Mouse (Mus musculus): ENCODE measurements around the gene Reps2. TPM values are rescaled to one million over a fixed set of nuclear protein-coding genes. Genes with fewer than 3 reads are reported as not detected.

Reps2 gene
- total RNA-seq, 2 experiments from 2014 or later: 139 to 150 TPM

- intact Hi-C loops (cut with DNase I): no loop called here
- DNase-seq (ENCODE audit: low spot score in 2 of 2): no peak
These were observed 132.9 kb downstream of the Reps2 start for GRCm38 (mm10) chrX:162510426-162510980.

DNA sequence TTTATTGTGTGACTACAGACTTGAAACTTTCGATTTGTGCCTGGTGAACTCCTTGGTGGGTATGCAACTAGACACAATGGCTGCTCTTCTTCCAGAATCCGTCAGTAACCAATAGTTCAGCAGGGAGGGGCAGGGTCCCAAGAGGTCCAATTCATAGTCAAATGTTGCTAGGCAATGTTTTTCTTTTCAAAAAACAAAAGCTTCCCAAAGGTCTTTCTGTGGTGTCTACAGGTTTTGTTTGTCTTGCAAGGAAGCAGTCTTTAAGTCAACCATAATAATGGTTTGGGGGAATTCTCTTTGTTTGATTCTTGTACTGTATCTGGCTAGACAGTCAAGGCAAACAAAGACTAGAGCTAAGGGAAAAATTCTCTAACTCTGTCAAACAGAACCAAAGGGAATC lies 138.3 kb downstream of the Reps2 start:
- intact Hi-C loops (cut with DNase I): no loop called here
- no peak for DNase-seq (ENCODE audit: low spot score in 2 of 2)

GRCm38 (mm10) chrX:162503436-162503835 lies 140.0 kb downstream of the Reps2 start:
- intact Hi-C loops (cut with DNase I): no loop called here
- peak; percentile 19 to 21 for DNase-seq (ENCODE audit: low spot score in 2 of 2)

DNA sequence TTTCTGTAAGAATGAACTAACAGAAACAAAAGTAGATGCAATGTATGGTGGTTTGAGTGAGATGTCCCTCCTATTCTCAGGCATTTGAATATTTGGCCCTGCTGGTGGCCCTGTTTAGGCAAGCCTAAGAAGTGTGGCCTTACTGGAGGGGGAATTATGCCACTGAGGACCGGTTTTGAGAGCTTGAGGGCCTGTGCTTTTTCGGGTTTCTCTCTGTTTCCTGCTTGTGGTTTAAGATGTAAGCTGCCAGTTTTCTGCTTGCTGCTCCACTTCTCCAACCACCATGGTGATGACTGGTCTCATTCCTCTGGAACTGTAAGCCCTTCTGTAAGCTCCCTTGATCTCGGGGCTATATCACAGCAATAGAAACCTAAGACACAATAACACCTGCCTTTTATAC lies 142.5 kb downstream of the Reps2 start:
- intact Hi-C loops (cut with DNase I): no loop called here
- DNase-seq (ENCODE audit: low spot score in 2 of 2): no peak

- no peak for DNase-seq (ENCODE audit: low spot score in 2 of 2)
- intact Hi-C loops (cut with DNase I): no loop called here
These were observed 147.0 kb downstream of the Reps2 start for GRCm38 (mm10) chrX:162496485-162496884.

- intact Hi-C loops (cut with DNase I): no loop called here
- DNase-seq (ENCODE audit: low spot score in 2 of 2): no peak
These were observed 154.8 kb downstream of the Reps2 start for GRCm38 (mm10) chrX:162488630-162489029.

DNA sequence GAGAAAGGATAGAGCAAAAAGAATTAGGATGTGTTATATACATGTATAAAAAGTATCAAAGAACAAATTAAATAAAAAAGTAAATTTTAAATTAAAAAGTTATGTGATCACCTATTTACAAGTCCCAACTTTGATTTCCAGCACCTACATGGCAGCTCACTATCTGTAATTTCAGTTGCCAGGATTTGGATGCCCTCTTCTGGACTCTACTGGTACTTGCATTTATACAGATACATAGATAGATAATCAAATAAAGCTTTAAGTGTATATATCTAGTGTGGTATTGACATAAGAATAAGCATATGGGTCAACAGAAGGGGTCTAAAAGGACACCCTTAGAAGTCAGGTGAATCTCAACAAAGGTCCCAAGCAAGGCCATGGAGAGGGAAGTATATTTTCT lies 155.7 kb downstream of the Reps2 start:
- intact Hi-C loops (cut with DNase I): no loop called here
- no peak for DNase-seq (ENCODE audit: low spot score in 2 of 2)

DNA sequence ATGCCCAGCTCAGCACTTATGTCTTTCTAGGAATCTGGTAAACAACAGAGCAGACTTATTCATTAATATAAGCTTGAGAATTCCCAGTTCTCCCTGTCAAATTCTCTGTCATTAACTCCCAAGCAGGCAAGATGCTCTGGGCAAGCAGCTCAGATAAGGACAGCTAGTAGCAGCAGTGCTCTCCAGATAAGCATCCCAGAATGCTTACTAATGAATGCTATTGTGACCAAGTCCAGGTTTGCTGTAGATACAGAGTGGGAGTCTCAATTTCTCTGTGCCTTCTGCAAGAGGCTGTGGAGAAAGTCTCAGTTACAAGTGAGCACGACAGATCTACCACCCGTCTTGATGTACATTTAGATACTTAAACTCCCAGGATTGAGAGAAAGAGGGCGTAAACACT lies 173.2 kb downstream of the Reps2 start:
- DNase-seq (ENCODE audit: low spot score in 2 of 2): no peak
- intact Hi-C loops (cut with DNase I): no loop called here

DNA sequence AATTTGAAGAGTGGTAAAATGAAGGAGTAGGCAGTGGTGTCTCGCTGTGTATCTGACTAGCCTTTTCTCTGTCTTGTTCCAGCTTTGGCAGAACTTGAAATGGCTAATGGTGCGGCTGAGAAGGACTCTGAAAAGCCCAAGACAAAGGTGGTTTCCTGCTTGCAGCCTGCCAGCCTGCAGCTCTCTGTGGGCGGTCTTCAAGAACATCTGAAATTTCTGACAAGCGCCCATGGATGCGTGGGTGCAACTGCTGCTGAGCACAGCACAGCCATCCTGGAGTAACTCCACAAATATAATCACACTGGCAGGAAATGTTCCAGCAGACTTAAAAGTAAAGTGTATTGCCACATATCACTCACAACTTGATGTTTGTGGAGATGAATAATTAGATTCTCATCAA lies 181.3 kb downstream of the Reps2 start:
- DNase-seq (ENCODE audit: low spot score in 2 of 2): peak; percentile 45 to 63
- intact Hi-C loops (cut with DNase I): no loop called here

GRCm38 (mm10) chrX:162456445-162456844 lies 187.0 kb downstream of the Reps2 start:
- intact Hi-C loops (cut with DNase I): no loop called here
- DNase-seq (ENCODE audit: low spot score in 2 of 2): no peak

- no peak for DNase-seq (ENCODE audit: low spot score in 2 of 2)
- intact Hi-C loops (cut with DNase I): no loop called here
These were observed 188.1 kb downstream of the Reps2 start for GRCm38 (mm10) chrX:162455364-162455763.

DNA sequence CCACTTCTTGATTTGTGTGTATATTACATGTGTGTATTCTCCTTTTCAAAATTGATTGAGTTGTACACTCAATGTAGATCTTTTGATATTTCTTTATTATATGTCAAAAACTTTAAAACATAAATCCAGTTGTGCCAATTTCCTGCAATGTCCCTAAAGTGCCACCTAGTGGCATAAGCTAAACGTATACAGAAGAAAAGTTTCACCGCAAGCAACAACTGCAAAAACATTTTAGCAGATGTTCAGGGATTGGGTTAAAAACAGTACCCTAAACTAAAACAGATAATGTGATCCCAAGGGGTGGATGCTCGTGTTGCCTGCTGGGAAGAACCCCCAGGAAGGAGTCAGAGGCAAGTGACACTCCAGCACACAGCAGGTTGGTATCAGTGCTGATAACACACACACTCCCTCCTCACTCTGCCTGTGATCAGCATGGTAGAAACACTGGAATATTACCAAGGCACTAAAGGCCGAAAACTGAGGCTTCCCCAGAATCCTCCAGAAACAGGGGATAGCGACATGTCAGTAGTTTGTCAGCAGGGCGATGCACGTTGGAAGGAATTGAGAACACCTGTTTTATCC lies 189.5 kb downstream of the Reps2 start:
- intact Hi-C loops (cut with DNase I): loop anchor here (5.0 kb wide), 1 partner anchor 487 kb away; no protein-coding TSS in a partner anchor
- DNase-seq (ENCODE audit: low spot score in 2 of 2): no peak

DNA sequence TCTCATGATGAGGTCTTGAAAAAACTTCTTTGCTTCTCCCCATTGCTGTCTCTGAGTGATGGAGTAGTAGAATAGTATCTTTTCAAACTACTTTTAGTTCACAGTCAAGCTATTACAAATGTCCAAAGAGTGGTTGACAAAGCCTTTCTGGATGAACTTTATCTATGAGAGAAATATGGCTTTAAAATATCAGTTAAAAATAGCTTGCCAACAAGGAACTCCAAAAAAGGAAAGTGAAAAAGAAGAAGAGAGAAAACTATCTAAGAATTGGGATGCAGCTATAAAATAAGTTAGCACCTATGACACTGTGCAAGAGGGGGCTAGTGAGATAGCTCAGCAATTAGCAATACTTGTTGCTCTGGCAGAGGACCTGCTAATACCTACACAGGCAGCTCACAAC lies 190.8 kb downstream of the Reps2 start:
- no peak for DNase-seq (ENCODE audit: low spot score in 2 of 2)
- intact Hi-C loops (cut with DNase I): loop anchor here (5.0 kb wide), 1 partner anchor 485 kb away; no protein-coding TSS in a partner anchor

DNA sequence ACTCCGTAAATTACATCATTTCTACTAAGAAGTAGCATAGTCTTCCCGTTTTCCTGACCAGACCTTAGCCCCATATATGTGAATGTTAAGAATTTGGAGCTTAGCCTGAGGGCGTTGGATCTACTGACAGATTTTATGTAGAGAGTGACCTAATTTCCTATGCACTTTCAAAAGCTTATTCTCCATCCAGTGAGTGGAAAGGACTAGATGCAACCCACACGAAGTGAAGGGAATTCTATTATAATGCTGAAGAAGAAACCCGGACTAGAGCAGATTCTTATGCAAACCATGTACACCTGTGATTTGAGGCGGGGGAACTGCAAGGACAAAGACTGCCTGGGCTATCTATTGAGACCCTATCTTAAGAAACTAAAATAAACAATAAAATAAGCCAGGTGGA lies 195.5 kb downstream of the Reps2 start:
- no peak for DNase-seq (ENCODE audit: low spot score in 2 of 2)
- intact Hi-C loops (cut with DNase I): no loop called here

DNA sequence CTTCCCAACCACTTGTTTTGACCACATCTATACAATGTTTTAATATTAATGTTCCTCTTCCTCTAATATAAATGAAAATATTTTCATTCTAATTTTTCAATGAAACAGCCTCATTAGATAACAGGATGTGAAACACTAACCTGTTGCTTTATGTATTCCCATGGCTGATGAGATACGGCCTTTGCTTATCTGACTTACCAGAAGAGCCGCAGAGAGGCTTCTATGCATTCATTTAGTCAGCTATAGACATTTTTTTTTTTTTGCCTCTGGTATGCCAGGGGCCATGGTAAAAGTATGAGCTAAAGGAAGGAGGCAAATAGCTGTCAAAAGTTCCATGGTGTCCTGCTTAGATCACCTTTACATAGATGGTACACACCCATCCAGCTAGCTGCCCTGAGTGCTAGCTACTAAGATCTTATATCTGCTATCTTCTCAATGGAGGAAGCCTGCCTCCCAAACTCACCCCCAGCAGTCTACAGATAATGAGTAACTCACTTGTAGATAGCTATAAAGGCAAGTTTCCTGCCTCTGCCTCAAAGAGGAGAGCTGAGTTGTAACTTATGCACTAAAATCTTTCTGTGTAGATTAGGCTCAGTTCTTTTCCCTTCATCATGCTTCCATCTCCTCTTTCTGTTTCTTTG lies 196.7 kb downstream of the Reps2 start:
- DNase-seq (ENCODE audit: low spot score in 2 of 2): no peak
- intact Hi-C loops (cut with DNase I): no loop called here

DNA sequence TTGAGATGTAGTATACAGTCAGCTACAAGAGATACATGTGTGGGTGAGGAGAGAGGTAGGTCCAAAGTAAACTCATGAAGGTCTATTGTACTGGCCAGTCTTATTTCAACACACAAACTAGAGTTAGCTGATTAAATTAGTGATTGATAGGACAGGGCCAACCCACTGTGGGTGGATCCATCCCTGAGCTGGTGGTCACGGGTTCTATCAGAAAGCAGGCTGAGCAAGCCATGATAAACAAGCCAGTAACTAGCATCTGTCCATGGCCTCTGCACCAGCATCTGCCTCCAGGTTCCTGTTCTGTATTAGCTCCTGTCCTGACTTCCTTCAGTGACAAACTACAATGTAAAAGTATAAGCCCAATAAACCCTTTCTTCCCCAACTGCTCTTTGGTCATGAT lies 200.1 kb downstream of the Reps2 start:
- DNase-seq (ENCODE audit: low spot score in 2 of 2): no peak
- intact Hi-C loops (cut with DNase I): no loop called here

GRCm38 (mm10) chrX:162442970-162443369 lies 200.5 kb downstream of the Reps2 start:
- DNase-seq (ENCODE audit: low spot score in 2 of 2): no peak
- intact Hi-C loops (cut with DNase I): no loop called here

DNA sequence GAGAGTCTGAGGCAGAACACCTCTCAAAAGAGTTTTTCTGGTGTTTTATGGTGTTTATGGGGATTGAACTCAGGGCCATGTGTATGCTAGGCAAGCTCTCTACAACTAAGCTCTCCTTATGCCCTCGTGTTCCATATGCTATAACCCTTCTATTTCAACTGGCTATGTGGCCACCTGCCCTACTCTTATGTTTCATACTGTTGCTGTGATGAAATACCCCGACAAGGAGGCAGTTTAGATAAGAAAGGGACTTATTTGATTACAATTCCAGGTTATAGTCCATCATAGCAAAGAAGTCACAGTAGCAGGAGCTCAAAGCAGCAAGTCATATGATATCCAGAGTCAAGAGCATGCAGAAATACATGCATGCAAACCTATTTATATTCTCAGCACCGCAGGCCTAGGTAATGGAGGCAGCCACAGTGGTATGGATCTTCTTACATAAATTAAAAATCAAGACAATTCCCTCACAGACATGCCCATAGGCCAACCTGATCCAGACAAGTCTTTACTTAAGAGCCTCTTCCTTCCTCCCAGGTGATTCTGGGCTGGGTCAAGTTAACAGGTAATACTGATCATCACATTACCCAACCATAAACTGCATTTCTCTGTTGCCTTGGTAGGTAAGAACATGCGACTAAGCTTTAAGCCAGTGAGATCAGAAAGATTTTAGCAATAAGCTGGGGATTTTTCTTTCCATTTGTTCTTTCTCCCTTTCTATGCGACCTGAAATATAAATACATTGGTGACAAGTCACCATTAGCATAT lies 210.5 kb downstream of the Reps2 start:
- DNase-seq (ENCODE audit: low spot score in 2 of 2): no peak
- intact Hi-C loops (cut with DNase I): no loop called here

DNA sequence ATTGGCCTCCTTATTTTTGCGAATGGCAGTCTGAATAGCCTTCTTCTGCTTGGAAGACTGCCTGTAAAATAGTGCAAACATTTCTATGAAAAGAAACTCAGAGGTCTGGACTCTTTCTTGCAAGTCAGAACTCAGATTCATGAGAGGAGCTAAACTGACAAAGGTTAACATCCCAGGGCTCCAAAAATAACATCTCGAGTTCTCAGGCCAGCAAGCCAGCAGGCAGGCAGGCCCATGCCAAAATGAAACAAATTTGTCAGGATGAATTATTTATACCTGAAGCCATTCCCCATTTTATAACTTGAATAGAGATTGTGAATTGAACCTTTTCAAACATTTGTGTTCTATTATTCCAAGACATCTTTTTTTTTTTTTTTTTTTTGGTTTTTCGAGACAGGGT lies 215.8 kb downstream of the Reps2 start:
- intact Hi-C loops (cut with DNase I): no loop called here
- no peak for DNase-seq (ENCODE audit: low spot score in 2 of 2)

DNA sequence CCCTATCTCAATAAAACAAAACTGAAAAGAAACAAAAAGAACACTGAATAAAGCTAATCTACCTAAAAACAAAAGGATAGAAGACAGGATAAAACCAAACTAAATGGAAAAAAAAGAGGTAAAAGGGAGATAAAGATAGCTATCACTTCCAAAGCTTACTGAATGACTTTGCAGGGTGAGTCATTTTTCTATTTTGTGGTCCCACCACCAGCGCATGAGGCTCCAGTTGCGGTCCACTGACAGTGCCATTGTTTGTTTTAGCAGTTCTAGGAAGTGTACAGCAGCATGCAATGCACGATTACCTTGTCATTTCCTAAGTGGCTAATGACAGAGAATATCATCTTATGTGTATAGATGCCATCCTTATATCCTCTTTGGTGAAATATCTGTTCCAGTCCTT lies 224.0 kb downstream of the Reps2 start:
- no peak for DNase-seq (ENCODE audit: low spot score in 2 of 2)
- intact Hi-C loops (cut with DNase I): no loop called here

GRCm38 (mm10) chrX:162413124-162413523 lies 230.3 kb downstream of the Reps2 start:
- DNase-seq (ENCODE audit: low spot score in 2 of 2): no peak

More at GRCm38 (mm10) chrX:162413124-162413523, 230.3 kb downstream of the Reps2 start:
- intact Hi-C loops (cut with DNase I): no loop called here
